Mouse (Mus musculus) retina, postnatal 7 days (tissue): ENCODE data around the gene Lzts2.

Experiments used
- DNase-seq: peaks from one replicate; pipeline ENCODE4 v3.0.0-alpha.2; 2012; ENCODE audit warnings: low read depth, low spot score

Gene Lzts2

GRCm38 (mm10) chr19:45048644-45049365 lies 34.6 kb downstream of the Lzts2 start:
- DNase-seq = no peak

- no peak for DNase-seq
Observed at GRCm38 (mm10) chr19:45049523-45049922, 35.3 kb downstream of the Lzts2 start.

- no peak for DNase-seq
Observed at GRCm38 (mm10) chr19:45053451-45053850, 39.2 kb downstream of the Lzts2 start.

GRCm38 (mm10) chr19:45054892-45055690 lies 40.9 kb downstream of the Lzts2 start:
- DNase-seq = no peak

GRCm38 (mm10) chr19:45056364-45056763 lies 42.1 kb downstream of the Lzts2 start:
- DNase-seq = no peak

- no peak for DNase-seq
Observed at GRCm38 (mm10) chr19:45056908-45057698, 42.9 kb downstream of the Lzts2 start.

- DNase-seq = no peak
Observed at GRCm38 (mm10) chr19:45057724-45058112, 43.5 kb downstream of the Lzts2 start.

GRCm38 (mm10) chr19:45058113-45058839 lies 44.1 kb downstream of the Lzts2 start:
- DNase-seq = peak; percentile 96

GRCm38 (mm10) chr19:45058841-45059240 lies 44.6 kb downstream of the Lzts2 start:
- DNase-seq = no peak

GRCm38 (mm10) chr19:45063565-45064292 lies 49.5 kb downstream of the Lzts2 start:
- no peak for DNase-seq

- DNase-seq = no peak
Observed at GRCm38 (mm10) chr19:45065226-45065625, 51.0 kb downstream of the Lzts2 start.

GRCm38 (mm10) chr19:45067170-45067569 lies 53.0 kb downstream of the Lzts2 start:
- no peak for DNase-seq

- no peak for DNase-seq
Observed at GRCm38 (mm10) chr19:45067758-45068510, 53.7 kb downstream of the Lzts2 start.

- peak; percentile 66 for DNase-seq
Observed at GRCm38 (mm10) chr19:45073871-45074542, 59.8 kb downstream of the Lzts2 start.

GRCm38 (mm10) chr19:45074580-45075322 lies 60.5 kb downstream of the Lzts2 start, which contains the start of gene Kazald1:
TSS of gene Kazald1 (plus strand) at chr19:45075241.
- peak; percentile 86 for DNase-seq

GRCm38 (mm10) chr19:45075323-45076035 lies 61.3 kb downstream of the Lzts2 start:
- no peak for DNase-seq

- DNase-seq = no peak
Observed at GRCm38 (mm10) chr19:45076036-45076575, 61.9 kb downstream of the Lzts2 start.
